Mouse (Mus musculus) liver, adult 2 months (tissue): ENCODE measurements at regions not wholly inside any gene's neighbourhood (a gene's known extent, or its start where the extent isn't known, plus 50 kb on each side); places are given as distances from the start of the nearest gene placed in this dataset.

ENCODE experiments used
- CTCF ChIP-seq: fragments of 200-500 bp; IDR thresholded peaks from 2 replicates; pipeline ENCODE4 v1.5.1; 2011; ENCODE audit warnings: low read depth, low read length, control low read depth
- POLR2A ChIP-seq: fragments of 200-500 bp; IDR thresholded peaks from 2 replicates; pipeline ENCODE4 v1.6.1; 2011; ENCODE audit warnings: low read length, control low read depth; ENCODE audit not compliant: insufficient read depth; ENCODE audit errors: extremely low read depth

DNA sequence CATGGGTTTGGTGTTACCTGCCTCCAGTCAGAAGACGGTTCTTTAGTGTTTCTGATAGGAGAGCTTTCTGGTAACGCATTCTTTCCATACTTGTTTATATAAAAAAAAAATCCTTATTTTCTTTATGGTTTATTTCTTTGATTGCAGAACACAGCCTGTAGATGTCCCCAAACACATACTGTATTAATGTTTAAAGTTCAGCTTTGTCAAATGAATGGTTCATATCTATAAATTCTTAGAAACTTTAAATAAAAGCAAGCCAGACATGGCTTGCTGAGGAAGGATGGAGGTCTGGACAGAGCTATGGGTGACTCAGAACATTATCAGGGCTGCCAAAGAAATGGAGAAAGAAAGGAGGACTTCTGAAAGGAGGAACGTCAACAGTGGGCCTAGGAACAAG lies 1852.1 kb downstream of the 9330182O14Rik start:
- TF ChIP-seq CTCF (no peak), POLR2A (no peak)
